In the genomic region with DNA sequence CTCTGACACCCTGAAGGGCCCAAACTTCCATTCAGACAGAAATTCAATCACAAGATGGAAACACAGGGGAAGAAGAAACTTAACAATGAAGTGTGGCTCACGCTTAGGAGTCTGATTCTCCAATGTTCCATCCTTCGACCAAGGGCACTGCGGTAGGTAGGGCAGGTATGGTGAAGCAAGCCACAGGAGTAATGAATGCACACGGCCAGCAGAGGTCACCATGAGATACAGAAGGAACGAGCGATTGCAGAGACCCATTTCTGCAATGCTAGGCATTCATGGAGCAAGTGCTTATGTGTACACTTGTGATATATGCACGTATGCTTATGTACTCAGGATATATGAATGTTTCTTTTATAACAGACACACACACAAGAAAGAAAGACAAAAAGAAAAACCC, we compare ENCODE assay signal across 8 mouse cellular contexts. TPM values are rescaled to one million over a fixed set of nuclear protein-coding genes. Genes with fewer than 3 reads are reported as not detected.
DNase-seq lines count a peak whose midpoint lies in the region; ATAC-seq and TF ChIP-seq lines count a peak whose summit lies in the region.

No protein-coding gene starts in this region.

- no peak overlapping the region for H3K4me2 ChIP-seq in heart, embryonic 11.5 days

- no peaks in the 10 kb centered on the region for H3K4me1 ChIP-seq in heart, embryonic 11.5 days (ENCODE audit: control insufficient read depth, insufficient read depth, low read length)
- H3K4me1 ChIP-seq in G1E (ENCODE audit: insufficient read depth, low read depth, low read length): no peaks in the 10 kb centered on the region
- no peaks in the 10 kb centered on the region for H3K4me1 ChIP-seq in embryonic facial prominence, embryonic 10.5 days

- peaks cover 7% of the 10 kb centered on the region for H3K36me3 ChIP-seq in heart, embryonic 11.5 days (ENCODE audit: control insufficient read depth, insufficient read depth, low read length)
- H3K36me3 ChIP-seq in G1E (replicated peaks): peaks cover 63% of the 10 kb centered on the region
- peaks cover 79% of the 10 kb centered on the region for H3K36me3 ChIP-seq in embryonic facial prominence, embryonic 10.5 days (replicated peaks)

- H3K9ac ChIP-seq in heart, embryonic 11.5 days (ENCODE audit: low read depth, low read length): no peak overlapping the region

- ATAC-seq in heart, embryonic 11.5 days (replicated peaks; ENCODE audit: insufficient number of reproducible peaks, low FRiP score, low TSS enrichment): no peak
- no peak for ATAC-seq in G1E (ENCODE audit: extremely low read depth, insufficient number of reproducible peaks, low FRiP score, poor library complexity, severe bottlenecking)

- 67% methylated on average over 7 of the region's 7 CpGs for WGBS in heart, embryonic 11.5 days (ENCODE audit: insufficient replicate concordance)
- 73% methylated on average over 7 of the region's 7 CpGs for WGBS in embryonic facial prominence, embryonic 10.5 days

- no peak overlapping the region for H3K4me3 ChIP-seq in heart, embryonic 11.5 days (ENCODE audit: low read depth, low read length)
- H3K4me3 ChIP-seq in G1E (ENCODE audit: low read depth, low read length): no peak overlapping the region
- H3K4me3 ChIP-seq in embryonic facial prominence, embryonic 10.5 days: no peak overlapping the region

- H3K27ac ChIP-seq in heart, embryonic 11.5 days (ENCODE audit: low read depth, low read length): no peak overlapping the region
- no peak overlapping the region for H3K27ac ChIP-seq in embryonic facial prominence, embryonic 10.5 days (replicated peaks)

- no peaks in the 10 kb centered on the region for H3K27me3 ChIP-seq in heart, embryonic 11.5 days (ENCODE audit: control insufficient read depth, insufficient read depth, low read length)
- H3K27me3 ChIP-seq in G1E (ENCODE audit: insufficient read depth, low read length): no peaks in the 10 kb centered on the region
- no peaks in the 10 kb centered on the region for H3K27me3 ChIP-seq in embryonic facial prominence, embryonic 10.5 days (replicated peaks; ENCODE audit: low read depth, poor library complexity, severe bottlenecking)

- DNase-seq in heart, postnatal 14 days: peak; percentile 19 to 28
- DNase-seq in A20 (ENCODE audit: low read depth, low spot score) (peak; percentile 70), G1E (ENCODE audit: low spot score) (peak; percentile 14)
- peak; percentile 26 for DNase-seq in embryonic facial prominence, embryonic 10.5 days (ENCODE audit: low spot score)
- DNase-seq in kidney, postnatal 4 days: peak; percentile 60 to 64
- DNase-seq in spleen, postnatal 10 days (ENCODE audit: low spot score in 2 of 2): peak; percentile 16 to 67
- no peak for DNase-seq in gastrocnemius, postnatal 36 days

- no peaks in the 10 kb centered on the region for H3K9me3 ChIP-seq in heart, embryonic 11.5 days (replicated peaks; ENCODE audit: control insufficient read depth, low read length)
- no peaks in the 10 kb centered on the region for H3K9me3 ChIP-seq in G1E (replicated peaks)
- H3K9me3 ChIP-seq in embryonic facial prominence, embryonic 10.5 days: no peaks in the 10 kb centered on the region

- peak; percentile 59; the same call in 1 of the 2 replicates for TF ChIP-seq CTCF in G1E (IDR thresholded peaks at IDR 0.05; ENCODE audit: low read depth, low read length)

- intact Hi-C loops in heart, postnatal 14 days (cut with DNase I): loop anchor here (2.0 to 5.0 kb wide), 2 partner anchors 89 to 286 kb away; no protein-coding TSS in a partner anchor
- intact Hi-C loops in gastrocnemius, postnatal 36 days (cut with DNase I): loop anchor here (5.0 kb wide), 1 partner anchor 286 kb away; no protein-coding TSS in a partner anchor

RNA-seq across cellular contexts. Expression of gene Mccc1, which starts 26.9 kb away (rescaled TPM):
- 10 to 100 TPM; 58.5 to 68.7 TPM for total RNA-seq in heart, postnatal 14 days (2021)
- polyA plus RNA-seq in heart, embryonic 11.5 days (2014; fragmentation: Nextera tagmentation; extraction: Ambion mirVana): 46.6 and 47.7 TPM in 2 replicates
- total RNA-seq in G1E (2014; fragmentation: Nextera tagmentation) (12.1 and 13.3 TPM in 2 replicates), G1E (2017) (8.2 and 8.5 TPM in 2 replicates)
- polyA plus RNA-seq in G1E (2012): 1.9 and 2.5 TPM in 2 replicates
- polyA plus RNA-seq in embryonic facial prominence, embryonic 10.5 days (2016; fragmentation: Nextera tagmentation; extraction: Ambion mirVana): 37.0 and 42.2 TPM in 2 replicates
- total RNA-seq in gastrocnemius, postnatal 36 days (2021): 10 to 100 TPM; 28.3 to 35.9 TPM

RNA-seq across cellular contexts. Expression of gene Dcun1d1, which starts 36.3 kb away (rescaled TPM):
- 10 to 100 TPM; 61.8 to 64.0 TPM for total RNA-seq in heart, postnatal 14 days (2021)
- 76.9 and 86.7 TPM in 2 replicates for polyA plus RNA-seq in heart, embryonic 11.5 days (2014; fragmentation: Nextera tagmentation; extraction: Ambion mirVana)
- total RNA-seq in G1E (2014; fragmentation: Nextera tagmentation) (144 and 220 TPM in 2 replicates), G1E (2017) (89.7 and 136 TPM in 2 replicates)
- 7.9 and 14.8 TPM in 2 replicates for polyA plus RNA-seq in G1E (2012)
- 104 and 106 TPM in 2 replicates for polyA plus RNA-seq in embryonic facial prominence, embryonic 10.5 days (2016; fragmentation: Nextera tagmentation; extraction: Ambion mirVana)
- 10 to 100 TPM; 76.0 to 76.4 TPM for total RNA-seq in gastrocnemius, postnatal 36 days (2021)

Comparison
In these comparisons a context has a peak if more than half of its experiments do, and no peak if none do; other contexts are left out.
1. DNase-seq: peak in heart, postnatal 14 days (2 of 2), A20 (single experiment), G1E (single experiment), embryonic facial prominence, embryonic 10.5 days (single experiment), kidney, postnatal 4 days (2 of 2) and spleen, postnatal 10 days (2 of 2); none in gastrocnemius, postnatal 36 days (0 of 2).